Mouse (Mus musculus) telencephalon, adult 2 months (tissue): Measurements from ENCODE around the gene Nrg3.

Experiments
- DNase-seq: peaks from one replicate; pipeline ENCODE4 v3.0.0-alpha.2; 2011; ENCODE audit warnings: low read depth, low spot score

Gene Nrg3

DNA sequence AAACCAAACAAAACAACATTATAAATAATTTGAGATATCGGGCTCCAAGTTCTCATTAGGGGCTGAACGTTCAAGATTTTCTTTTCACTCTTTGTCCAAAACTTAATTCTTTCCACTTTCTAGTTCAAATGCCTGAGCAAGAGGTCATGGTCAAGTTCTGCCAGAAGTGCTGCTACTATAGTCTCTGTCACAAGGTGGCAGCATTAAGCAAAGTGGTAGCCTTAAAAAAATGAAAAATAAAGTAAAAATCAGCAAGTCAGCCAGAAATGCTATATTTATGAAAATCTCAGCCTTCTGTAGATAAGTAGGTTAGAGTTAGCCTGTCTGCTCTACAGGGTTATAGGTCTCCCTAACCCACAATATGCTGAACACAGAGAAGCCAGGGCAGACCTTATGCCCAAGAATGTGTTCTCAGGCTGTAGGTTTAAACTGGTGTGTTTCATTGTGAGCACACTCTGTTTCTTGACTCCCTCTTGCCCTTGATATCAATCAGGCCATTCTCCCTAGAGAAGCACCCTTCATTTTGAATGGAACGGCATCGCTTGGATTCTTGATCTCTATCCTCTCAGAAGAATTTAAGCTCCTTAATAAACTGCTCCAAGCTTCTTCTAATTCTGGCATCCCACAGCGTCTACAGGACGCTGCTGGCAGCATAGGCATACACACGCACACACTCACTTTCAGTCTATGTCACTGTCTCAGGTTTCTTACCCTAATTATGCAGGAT, 480.9 kb downstream of the Nrg3 start:
- peak; percentile 40 for DNase-seq

GRCm38 (mm10) chr14:38959367-38959766, 513.5 kb downstream of the Nrg3 start:
- DNase-seq: no peak

DNA sequence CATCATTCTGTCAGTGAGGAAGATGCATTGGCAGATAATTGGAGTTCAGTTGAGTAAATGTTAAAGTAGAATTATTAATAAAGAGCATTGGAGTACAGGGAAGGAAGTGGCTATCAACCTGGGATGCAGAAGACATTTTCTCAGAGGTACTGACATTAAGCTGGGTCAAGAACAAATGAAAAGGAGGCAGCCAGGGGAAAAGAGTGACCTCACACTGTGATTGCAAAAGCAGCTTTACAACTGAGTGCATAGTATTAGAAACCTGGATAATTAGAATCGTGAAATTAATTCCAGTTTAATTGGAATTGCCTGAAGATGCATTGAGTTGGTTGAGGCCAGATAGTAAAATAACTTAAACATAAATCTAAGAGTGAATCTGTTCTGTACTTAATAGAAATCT, 535.4 kb downstream of the Nrg3 start:
- no peak for DNase-seq

- DNase-seq: no peak
Observed at GRCm38 (mm10) chr14:38936483-38937054, 536.3 kb downstream of the Nrg3 start.

DNA sequence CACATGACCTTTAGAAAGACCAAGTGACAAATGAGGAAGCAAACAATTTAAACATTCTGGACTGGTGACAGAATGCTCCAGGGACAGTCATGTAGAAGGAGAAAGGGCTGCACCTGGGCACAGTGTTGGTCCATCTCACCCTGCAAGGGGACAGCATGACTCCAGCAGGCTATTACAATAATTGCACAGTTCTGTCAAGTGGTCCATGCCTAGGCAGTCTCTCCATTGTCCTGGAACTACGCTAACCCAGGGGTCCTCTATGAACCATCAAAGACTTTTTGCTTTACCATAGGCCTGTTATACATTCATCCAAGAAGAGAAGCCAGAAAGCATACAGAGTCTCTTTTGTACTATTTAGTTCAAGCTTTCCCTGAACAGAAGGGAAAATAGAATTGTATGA, 549.2 kb downstream of the Nrg3 start:
- no peak for DNase-seq

GRCm38 (mm10) chr14:38920800-38921199, 552.1 kb downstream of the Nrg3 start:
- DNase-seq: peak; percentile 57

GRCm38 (mm10) chr14:38870591-38870990, 602.3 kb downstream of the Nrg3 start:
- DNase-seq: peak; percentile 81

DNA sequence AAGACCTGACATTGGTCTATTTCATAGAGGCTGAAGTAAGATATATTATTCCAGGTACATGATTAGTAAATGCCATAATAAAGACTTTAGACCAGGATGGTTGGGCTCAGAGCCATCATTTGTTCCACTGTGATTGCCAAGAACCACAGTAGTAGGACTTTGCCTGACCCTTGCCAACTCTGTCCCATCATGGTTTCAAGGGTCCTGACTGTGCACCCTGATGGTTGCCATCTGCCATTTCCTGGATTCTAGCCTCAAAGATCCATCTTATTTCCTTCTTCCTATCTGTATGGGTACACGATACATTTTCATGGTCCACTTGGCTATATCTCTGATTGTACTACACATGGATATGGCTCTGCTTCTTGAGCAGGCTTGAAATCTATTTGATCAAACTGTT, 625.3 kb downstream of the Nrg3 start:
- DNase-seq: no peak

- peak; percentile 89 for DNase-seq
Observed at GRCm38 (mm10) chr14:38847091-38847490, 625.8 kb downstream of the Nrg3 start.

DNA sequence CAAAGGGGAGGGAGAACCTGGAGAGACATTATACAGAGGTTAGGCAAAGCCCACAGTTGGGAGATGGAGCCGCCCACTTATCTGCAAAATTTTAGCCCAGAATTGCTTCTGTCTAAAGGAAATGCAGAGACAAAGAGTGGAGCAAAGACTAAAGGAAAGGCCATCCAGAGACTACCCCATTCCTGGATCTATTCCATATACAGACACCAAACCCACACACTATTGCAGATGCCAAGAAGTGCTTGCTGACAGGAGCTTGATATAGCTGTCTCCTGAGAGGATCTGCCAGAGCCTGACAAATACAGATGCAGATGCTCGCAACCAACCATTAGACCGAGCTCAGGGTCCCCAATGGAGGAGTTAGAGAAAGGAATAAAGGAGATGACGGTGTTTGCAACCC, 637.9 kb downstream of the Nrg3 start:
- no peak for DNase-seq

DNA sequence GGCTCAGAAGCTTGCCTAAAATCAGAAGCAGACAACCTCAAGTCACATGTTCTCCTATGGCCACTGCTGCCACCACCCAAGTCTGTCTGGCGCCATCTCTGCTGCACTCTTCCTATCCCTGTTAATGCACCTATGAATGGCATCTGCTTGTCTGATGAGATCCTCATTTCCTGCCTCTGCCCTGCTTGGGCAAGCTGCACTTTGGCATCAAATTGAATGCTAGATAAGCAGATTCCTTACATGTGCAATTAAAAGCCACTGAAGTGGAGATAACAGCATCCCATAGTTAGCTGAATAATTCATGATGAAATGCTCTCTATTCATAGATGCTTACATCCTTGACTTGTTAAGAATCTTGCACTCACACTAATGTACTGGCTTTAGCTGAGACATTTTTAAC, 648.0 kb downstream of the Nrg3 start:
- DNase-seq: no peak

DNA sequence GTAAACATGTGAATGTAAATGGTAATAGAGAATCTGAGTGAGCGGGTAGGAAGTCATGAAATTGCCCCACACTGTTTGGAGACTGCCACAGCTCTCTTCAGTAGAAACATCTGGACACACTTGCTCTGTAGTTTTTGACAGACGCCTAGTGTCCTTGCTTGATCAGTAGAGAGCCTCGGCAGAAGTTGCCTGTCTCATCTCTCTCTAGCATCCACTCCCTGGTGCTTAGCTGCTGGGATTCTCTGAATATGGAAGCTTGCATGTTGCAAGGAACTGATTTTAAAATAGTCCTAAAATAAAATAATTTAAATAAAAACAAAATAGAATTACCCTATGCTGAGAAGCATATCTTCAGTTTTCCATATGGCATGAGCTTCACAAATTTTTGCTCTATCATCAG, 675.9 kb downstream of the Nrg3 start:
- DNase-seq: no peak

DNA sequence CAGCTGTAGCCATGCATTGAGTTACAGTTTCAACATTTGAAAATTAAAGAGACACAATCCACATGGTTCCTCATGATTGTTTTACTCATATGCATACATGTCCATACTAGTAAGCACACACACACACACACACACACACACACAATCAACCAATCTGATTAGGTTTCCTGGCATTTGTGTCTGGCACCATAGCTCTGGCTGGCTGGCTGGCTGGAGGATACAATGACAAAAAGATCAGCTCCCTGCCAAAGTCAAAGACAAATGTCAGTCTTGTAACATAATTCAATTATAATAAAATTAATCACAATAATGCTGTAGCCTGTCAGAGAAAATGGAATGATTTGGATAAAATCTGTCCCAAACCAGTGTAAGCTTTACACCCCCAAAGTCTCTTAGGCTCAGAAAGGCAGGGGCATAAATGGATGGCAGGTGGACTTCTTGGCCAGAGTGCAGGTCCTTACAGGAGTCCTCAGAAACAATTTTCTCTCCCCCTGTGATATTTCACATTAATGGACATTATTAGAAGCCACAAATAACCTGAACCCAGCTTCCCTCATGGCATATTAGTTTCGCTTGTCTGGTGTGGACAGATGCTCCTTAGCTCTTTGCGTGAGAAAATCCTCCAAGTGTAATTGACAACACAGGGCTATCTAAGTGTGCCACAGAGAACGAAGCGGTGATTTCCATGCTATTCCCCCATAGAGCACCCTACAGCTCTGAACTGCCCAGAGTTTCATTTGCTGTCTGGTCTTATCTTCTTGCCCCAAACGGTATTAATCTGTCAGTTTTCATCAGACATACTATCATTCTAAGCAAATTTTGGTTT, 697.4 kb downstream of the Nrg3 start:
- no peak for DNase-seq

GRCm38 (mm10) chr14:38774811-38775210, 698.1 kb downstream of the Nrg3 start:
- DNase-seq: no peak

DNA sequence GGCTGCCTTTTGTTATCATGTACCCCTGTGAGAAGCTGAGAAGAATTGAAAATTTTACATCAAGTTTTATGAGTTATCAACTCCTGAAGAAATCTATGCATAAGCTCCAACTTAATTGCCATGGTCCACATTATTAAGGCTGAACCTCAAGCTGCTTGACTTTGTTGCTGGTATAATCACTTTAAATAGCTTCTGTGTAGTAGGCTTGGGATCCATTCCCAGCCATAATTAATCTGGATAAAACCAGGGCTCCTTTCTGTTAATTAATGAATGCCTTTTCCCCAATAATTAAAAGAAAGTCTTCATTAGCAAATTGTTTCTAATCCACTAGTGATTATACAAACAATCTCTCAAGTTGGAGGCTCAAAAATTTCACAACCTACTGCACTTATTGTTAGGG, 742.4 kb downstream of the Nrg3 start:
- no peak for DNase-seq

DNA sequence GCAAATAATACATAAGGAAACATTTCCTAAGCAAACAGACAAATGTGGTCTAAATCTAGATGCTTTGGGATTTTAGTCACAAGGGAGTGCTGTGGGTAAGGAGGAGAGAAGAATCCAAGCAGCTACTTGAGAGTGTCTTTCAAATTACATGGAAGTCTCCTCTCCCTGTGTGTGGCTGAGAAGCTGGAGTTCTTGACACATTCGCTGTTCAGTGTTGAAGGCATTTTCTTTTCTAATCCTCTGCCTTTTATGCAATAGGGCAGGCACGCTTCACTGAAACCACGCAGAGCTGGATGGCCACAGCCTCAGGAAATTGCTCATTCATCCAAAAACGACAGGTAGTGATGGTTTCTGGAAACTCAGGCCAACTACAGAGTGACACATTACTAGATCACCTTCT, 769.0 kb downstream of the Nrg3 start:
- DNase-seq: no peak

DNA sequence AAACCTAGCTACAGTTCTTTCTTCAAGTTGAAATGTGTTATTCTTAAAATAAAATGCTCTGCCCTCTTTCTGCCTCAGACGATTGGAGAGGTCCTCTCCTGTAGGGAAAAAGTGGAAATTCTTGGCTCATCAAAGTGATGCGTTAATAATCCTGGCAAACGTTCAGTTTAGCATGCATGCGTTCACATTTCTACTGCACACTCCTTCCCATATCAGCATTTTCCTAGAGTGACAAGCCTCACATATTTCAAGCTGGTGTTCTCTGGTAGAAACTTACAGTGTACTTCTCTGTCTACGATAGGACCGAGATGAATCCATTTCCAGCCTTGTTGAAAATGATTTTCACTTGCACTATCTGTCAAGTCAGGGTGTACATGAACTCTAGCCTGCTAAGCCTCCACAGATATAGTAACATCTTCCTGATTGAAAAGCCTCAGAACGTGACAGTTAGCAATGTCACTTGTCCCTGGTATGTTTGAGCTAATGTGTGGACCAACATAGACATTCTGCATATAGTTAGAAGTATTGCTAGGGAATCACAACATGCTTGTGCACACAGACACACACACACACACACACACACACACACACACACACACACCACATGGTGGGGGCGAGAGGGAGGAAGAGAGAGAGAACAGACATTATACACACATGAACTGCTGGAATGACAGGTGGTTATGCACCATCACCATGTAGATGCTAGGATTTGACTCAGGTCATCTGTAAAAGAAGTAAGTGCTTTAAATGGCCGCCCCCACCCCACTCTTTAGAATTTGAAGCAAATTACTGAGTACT, 770.1 kb downstream of the Nrg3 start:
- DNase-seq: no peak

DNA sequence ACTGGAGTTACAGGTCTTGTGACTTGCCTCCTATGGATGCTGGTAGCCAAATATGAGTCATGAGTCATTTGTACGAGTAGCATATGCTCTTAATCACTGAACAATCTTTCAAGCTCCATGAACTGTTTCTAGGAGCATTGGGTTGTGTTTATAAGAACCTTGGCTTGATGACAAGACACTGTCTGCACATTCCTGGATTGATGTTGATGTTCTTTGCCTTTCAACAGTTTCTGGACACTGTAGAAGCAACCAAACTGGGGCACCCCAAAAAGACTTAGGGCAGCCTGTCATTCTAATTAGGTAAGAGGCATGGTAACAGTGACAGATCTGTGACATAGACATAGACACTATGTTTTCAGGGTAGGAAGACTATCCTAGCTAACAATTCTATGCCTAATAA, 771.5 kb downstream of the Nrg3 start:
- no peak for DNase-seq

DNA sequence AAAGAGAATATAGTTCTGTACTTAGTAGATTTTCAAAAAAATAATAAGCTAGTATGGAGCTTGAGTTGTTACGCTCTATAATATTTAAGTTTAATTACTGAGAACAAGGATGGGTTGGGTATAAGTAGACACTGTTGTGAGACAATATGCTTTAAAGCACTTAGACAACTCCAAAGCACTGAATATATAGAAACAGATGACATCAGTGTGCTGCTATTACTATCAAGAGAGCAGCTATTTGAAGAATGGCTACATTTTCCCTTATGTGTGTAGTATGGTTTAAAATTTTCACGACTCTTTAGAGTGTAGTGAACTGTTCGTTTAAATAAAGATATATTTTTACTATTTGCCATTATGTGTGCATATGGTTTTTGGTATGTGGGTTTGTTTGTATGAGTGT, 771.9 kb downstream of the Nrg3 start:
- no peak for DNase-seq

DNA sequence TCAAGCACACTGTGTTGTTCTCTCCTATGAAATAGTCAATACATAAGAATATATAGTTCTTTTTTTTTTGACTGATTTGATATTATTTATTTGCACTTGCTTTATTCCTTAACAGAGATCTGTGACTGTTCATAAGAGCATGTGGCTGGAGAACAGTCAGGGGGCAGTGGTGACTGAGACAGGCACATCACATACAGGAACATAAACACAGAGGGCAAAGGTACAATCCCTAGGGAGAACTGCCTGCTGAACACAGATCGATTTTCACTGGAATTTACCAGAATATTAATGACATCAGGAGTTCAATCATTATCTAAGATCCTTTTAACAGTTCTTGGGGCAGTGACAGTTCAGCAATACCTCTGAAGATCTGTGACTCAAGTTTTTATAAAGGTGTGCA, 812.9 kb downstream of the Nrg3 start:
- DNase-seq: no peak

- DNase-seq: no peak
Observed at GRCm38 (mm10) chr14:38637070-38637469, 835.8 kb downstream of the Nrg3 start.

GRCm38 (mm10) chr14:38630114-38630513, 842.8 kb downstream of the Nrg3 start:
- DNase-seq: no peak
